Mouse (Mus musculus) gastrocnemius, postnatal 4 days (tissue): ENCODE data around the gene Mast4. TPM values are rescaled to one million over a fixed set of nuclear protein-coding genes. Genes with fewer than 3 reads are reported as not detected.

Experiments used
- DNase-seq, 2 experiments: peaks; one replicate each; pipeline ENCODE4 v3.0.0; 2021 to 2022; ENCODE audit warnings: low spot score in 2 of 2, mixed read lengths in 2 of 2
- total RNA-seq, 2 experiments: library from RNA; stranded (reverse); gene quantifications; 2 replicates each; pipeline ENCODE4 v1.2.3; 2021

Mast4 gene
- total RNA-seq, 2 experiments from 2014 or later, result 45.1 to 46.7 TPM

DNA sequence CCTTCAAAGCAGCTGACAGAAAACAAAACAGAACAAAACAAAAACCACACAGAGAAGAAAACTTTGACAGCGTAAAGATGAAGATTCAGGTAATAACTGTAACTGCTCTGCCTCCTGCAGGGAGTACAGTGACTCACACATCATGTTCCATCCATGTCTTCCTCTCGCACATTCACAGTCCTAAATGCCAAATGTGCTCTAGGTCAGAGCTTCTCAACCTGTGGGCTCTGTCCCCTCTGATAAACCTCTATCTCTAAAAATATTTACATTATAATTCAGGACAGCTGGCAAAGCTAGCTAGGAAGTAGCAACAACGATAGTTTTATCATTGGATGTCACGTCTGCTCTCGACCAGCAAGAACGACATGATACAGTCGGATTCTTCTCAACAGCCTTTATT, 517.6 kb downstream of the Mast4 start:
- no peak for DNase-seq

- no peak for DNase-seq
These were observed 519.1 kb downstream of the Mast4 start for GRCm38 (mm10) chr13:102815158-102815557.

GRCm38 (mm10) chr13:102811129-102811832, 523.0 kb downstream of the Mast4 start:
- peak in 1 of 2 experiments; percentile 42 for DNase-seq

- DNase-seq, result no peak
These were observed 527.6 kb downstream of the Mast4 start for GRCm38 (mm10) chr13:102806652-102807051.

GRCm38 (mm10) chr13:102805190-102805589, 529.1 kb downstream of the Mast4 start:
- no peak for DNase-seq

DNA sequence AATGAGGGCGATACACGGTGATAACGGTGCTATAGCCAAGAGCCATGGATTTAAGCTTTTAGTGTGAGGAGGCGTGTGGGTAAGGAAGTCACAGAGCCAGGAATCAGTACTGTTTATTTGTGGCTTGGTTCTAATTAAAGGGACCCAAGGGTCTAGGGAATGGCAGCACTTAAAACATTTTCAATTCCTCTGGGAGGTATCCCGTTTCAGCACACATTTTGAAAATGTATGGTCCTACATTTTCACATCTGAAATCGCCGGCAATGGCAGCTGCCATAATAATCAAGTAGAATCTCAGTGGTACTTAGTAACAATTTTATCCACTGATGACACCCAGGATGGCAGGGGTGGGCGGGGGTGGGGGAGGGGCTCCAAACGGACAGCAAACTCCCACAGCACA, 531.1 kb downstream of the Mast4 start:
- DNase-seq, result no peak

- DNase-seq, result no peak
These were observed 542.1 kb downstream of the Mast4 start for GRCm38 (mm10) chr13:102792157-102792556.

GRCm38 (mm10) chr13:102790601-102791155, 543.6 kb downstream of the Mast4 start:
- no peak for DNase-seq

DNA sequence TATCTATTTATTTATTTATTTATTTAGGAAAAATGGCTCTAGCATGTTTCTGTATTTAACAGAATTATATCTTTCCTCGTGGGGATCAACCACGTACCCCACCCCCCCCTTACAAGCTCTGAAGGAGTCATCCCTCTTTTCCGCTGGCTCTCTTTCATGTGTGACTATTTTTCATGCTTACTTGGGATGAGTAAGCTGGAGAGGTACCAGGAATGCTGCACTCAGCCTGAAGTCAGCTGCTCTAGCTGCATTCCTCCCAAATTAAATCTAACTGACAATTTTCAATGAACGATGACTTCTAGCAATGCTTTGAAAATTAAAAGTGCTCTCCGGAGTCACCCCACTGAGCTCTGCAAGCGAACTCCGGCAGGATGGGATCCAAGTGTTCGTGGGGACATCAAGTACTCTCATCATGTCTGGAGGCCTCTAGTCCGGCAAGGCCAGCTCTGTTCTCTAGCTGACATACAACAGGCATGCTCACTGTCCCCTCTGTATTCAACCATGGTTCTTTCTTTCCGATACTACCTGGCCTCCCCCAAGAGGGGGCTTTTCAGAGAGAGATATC, 547.5 kb downstream of the Mast4 start:
- DNase-seq, result no peak

GRCm38 (mm10) chr13:102783531-102784310, 550.6 kb downstream of the Mast4 start:
- no peak for DNase-seq

DNA sequence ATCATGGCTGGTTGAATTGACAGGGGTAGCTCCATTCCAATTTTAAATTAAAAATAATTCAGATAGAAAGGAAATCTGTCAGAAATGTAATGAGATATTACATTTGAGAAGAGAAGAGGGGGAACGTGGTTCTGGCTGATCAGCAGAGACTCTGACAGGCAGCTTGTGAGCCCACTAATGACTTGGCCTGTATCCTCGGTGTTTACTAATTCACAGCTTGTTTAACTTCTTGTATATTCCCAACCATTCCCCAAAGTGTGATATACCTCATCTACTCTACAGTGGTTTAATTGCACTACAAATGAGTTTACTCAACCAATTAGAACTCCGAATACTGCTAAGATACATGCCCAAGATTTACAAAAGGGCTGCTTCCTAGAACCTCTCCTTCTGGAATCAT, 555.0 kb downstream of the Mast4 start:
- DNase-seq, result no peak

DNA sequence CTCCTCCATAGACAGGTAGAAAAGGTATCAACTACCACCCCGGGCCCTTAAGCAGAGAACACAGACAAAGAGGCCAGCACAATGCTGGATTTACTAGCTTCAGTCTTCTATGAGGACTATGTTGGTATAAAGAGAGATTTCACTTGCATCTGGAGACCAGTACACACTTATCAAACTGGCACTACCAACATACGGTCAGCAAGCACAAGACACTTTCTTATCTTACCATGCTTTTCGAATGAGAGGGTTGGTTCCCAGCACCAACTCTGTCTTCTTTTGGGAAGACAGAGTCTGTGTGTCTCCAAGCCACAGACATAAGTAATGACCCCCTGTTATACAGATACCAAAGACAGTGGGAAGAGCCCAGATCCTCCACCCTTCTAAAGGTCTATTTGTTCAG, 555.4 kb downstream of the Mast4 start:
- no peak for DNase-seq

GRCm38 (mm10) chr13:102775506-102775905, 558.8 kb downstream of the Mast4 start:
- DNase-seq, result no peak

DNA sequence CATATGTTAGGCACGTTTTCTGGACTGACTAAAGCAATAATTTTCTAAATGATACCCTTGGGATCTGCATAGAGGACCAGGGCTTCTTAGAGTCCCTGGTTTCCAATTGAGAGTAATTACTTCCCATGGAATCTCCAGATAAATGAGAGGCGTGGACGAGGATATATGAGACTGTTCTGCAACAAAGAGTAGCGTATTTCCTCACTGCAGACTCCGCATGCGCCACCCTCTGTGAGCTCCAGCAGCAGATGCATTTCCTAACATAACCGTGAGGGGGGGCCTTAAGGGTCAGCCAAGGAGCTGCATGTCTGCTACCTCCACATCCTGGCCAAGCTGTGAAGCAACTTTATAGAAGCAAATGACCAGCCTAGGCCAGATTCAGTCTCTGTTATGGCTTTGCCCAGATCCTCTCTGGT, 559.5 kb downstream of the Mast4 start:
- DNase-seq, result peak in 1 of 2 experiments; percentile 16

DNA sequence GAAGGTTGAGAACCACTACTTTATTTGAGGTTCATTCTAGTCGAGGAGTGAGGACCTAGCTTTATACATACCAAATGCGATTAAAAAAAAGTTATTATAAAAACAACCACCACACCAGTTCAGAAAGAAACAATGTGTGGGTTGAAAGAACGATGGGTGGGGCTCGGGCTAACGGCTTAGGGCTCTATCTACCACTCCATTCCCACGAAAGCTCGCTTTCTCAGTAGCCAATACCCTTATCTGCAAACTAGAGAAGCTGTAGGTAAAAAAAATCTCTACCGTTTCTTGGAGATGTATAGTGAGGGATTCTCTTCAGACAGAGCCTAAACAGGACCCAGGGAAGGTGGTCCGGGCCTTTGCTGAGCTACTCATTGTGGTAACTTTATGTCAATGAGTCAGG, 561.1 kb downstream of the Mast4 start:
- no peak for DNase-seq

DNA sequence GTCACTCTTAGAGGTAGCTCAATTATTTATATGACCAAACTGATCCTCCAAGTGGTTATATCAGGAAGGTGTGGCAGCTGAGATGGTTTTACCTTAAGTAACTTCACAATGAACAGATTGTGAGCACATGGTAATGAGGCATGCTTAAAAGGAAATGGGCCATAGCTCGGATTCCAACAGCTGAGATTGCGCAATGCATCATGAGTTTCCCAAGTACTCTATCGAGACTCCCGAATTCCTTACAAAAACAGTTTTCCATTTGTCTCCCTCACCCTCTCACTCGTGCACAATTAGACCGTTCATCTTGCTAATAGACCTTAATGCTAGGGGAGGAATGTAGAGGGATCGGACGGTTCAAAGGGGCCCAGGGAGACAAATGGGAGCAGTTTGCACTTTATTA, 564.1 kb downstream of the Mast4 start:
- no peak for DNase-seq

GRCm38 (mm10) chr13:102768512-102768911, 565.8 kb downstream of the Mast4 start:
- DNase-seq, result no peak

GRCm38 (mm10) chr13:102767110-102767509, 567.2 kb downstream of the Mast4 start:
- DNase-seq, result no peak

DNA sequence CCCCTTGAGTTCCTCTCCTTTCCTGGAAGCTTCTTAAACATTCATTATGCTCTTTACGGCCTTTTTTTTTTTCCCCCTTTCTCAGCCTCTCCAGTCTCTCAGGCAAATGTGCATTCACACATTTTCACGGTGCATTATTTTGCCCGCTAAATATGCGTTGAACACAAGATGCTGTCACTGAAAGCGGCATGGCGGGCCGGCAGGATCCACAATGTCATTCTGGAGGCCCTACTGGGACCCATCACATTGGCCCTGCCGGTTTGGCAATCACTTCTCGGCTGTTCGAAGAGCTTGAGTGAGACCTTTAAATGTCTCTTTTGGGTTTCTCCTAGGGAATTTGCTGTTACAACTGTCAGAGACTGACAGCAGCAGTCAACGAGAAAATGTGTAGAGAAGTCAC, 569.1 kb downstream of the Mast4 start:
- DNase-seq, result no peak

DNA sequence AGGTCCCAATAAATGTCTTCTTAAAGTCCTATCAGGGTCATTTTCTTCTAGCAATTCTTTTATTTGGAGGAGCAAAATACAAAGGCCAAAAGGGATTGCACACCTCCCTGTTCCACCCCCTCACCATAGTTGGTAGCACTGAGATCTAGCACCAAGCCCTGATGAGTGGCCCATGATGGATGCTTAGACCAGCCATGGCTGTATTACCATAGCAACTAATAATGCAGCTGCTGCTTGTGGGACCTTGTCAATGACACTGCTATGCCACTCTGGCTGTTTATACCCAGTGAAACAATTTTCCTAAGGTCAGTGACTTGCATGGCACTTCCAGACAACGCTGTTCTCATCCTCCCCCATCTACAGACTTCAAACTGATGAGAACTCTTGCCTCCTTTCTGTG, 570.1 kb downstream of the Mast4 start:
- DNase-seq, result no peak

- DNase-seq, result no peak
These were observed 572.1 kb downstream of the Mast4 start for GRCm38 (mm10) chr13:102762203-102762602.

GRCm38 (mm10) chr13:102761410-102761809, 572.9 kb downstream of the Mast4 start:
- DNase-seq, result no peak
